Mouse (Mus musculus) embryo, embryonic 10.5 days (tissue): ENCODE results near the gene Car8.
A peak's percentile ranks its signal among the peaks of the same experiment; 100 is the strongest.
"Not testable (repeated sequence)": the region's sequence is repeated elsewhere in the genome, so short reads cannot be mapped to it uniquely, and the experiment has no call there.

ENCODE experiments used
- DNase-seq: peaks from one replicate; pipeline ENCODE4 v3.0.0-alpha.2; 2015; ENCODE audit warnings: low spot score

The Car8 gene

DNA sequence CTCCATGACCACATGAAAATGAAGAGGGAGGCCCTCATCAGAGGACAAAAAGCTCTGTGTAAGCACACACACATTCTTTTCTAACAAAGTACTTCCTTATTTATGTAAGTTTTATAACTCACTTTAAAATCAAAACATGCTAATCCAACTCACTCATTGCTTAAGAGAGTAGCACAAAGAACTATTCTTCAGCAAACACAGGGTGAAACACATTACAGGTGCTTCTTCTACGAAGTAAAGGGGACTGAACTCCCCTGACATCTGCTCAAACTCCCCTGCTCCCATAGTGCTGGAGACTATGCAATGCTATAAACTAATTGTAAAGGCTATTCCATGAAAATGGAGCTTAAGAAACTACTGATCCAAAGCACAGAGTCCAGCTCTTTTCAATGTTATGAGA is 35.5 kb downstream of the Car8 start:
- DNase-seq = no peak

DNA sequence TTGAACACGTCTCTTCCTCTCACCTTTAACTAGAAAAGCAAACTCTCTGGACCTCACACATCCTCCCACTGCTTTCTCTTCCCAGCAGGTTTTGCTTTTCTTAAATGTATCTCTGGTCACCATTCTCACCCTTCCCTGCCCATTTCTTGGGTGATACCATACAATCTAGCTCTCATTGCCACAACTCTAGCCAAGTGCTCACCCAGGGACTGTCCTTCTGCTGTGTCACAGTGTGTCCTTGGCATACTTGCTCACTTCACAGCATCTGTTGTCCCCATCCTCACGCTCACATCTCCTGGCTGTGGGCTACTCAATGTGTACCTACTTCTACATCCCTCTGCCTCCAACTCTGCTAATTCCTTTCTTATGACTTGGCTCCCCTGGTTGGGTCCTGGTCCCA is 37.2 kb downstream of the Car8 start:
- DNase-seq = no peak

DNA sequence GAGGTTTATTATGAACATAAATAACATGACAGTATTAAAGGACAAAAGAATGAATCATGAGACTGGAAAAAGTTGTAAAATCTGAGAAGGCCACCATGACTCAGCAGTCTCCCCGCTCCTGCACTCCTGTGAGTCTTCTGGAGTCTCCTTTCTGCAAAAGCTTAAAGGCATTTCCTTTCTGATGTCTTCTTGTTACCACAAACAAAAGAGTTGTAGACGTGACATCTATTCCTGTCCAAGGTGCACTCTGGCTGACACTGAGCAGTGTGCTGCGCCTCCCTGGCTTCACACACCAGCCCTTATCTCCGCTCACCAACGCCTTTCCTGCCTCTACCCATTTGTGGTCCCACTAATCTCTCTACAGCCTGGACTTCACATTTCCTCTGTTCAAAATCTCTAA is 38.8 kb downstream of the Car8 start:
- DNase-seq = no peak

DNA sequence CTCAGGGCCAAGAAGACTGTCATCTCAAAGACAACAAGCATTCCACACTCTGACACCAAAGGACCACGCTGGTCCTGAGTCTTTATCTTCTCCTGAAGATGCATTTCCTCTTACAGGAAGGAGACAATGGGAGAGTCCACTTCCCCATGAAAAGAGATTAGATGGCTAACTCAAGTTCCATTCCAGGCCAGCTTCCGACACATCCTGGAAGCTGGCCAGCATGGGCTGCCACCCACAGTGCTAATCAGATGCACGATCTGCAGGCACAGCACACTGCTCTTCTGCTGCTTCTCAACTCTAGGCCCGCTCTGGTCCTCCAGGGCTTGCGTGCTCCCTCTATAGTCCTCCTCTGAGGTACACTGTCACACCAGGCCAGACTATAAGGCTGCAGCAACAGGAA is 40.8 kb downstream of the Car8 start:
- DNase-seq = no peak

DNA sequence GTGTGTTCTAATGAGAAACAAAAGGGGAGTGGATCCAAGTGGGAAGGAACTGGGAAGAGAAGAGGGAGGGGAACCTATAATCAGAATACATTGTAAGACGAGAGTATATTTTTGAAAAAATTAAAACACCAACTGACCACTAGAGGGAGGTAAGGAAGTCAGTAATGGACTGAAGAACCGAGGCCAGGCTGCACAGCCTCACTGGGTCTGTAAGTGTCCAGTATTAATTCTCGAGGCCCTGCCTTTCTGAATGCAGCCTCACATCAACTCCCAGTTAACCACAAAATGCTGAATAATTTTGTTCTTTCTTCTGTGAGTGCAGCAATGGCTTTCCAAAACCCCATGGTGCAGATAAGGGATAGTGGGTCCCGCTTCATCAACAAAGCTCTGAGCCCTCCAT is 48.4 kb downstream of the Car8 start:
- DNase-seq = no peak

DNA sequence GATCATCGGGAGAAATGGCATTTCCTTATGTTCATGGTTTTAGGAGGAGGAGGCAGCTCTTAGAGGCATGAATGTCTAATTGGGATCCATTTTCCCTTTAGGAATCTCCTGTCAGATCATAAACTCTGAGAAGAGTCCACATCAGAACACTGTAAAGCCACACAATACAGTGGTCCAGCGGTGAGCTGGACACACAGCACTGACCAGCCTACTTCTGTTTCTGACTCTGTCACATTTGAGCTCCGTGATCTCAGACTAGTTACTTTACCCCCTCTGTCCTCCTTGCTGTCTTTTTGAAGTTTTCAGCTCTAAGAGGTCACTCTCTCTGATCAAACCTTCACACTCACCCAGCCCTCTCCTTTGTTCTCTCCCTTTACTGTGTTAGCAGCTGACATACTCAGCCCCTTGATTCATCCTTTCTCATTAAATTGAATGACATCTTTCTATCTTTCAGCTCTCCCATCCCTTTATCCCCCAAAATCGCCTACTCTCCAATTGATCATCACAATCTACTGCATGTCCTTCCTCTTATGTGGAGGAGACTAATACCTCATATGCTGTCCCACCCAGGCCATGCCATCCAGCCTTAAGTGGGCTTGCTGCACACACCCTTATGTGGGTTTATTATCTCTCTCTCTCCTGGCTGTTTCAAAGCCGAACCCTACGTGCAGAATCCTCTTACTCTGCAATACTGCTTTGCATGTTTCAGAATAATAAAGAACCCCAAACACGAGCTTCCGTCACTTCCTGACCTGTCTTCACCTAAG is 51.7 kb downstream of the Car8 start:
- DNase-seq = no peak

DNA sequence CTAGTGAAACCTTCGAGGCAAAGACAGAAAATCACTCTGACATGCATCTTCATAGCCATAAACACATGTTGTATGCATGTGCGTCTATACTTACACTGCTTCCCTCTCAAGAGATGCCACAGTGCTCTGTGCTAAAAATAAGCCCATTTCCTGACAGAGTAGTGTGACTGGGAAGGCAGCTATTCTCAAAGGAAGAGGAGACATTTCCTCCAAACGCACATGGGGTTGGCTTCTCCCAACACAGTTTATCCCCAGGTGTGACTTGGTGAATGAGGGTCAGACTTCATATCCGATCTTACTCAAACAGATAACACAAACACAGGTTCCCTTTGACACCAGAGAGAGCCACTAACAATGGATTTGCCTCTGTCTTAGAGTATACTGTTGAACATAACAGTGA is 58.3 kb downstream of the Car8 start:
- DNase-seq = no peak

DNA sequence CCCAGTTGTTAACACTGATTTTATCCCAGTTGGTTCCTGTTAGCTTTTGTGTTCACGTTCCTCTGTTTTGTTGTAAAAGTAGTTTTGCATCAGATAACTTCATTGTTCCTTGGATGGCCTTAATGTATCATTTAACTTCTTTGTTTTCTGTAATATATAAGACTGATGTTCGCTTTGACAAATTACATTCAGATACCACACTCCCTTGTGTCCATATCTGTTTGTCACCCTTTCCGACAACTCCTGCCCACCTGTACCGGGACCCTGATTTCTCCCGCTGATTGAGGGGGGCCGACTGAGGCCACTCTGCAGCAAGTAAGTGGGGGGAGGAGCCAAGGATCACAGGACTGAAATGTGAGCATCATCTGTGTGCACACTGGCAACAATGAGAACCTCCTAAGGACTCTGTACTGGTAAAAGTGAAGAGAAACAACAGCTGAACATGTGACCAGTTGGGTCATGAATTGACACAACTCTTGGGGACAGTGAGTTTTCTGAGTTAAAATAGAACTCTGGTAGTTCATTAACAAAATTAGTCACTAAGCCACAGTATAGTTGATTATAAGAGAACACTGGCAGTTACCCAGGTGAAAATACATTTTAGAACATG is 84.1 kb downstream of the Car8 start:
- DNase-seq = no peak

DNA sequence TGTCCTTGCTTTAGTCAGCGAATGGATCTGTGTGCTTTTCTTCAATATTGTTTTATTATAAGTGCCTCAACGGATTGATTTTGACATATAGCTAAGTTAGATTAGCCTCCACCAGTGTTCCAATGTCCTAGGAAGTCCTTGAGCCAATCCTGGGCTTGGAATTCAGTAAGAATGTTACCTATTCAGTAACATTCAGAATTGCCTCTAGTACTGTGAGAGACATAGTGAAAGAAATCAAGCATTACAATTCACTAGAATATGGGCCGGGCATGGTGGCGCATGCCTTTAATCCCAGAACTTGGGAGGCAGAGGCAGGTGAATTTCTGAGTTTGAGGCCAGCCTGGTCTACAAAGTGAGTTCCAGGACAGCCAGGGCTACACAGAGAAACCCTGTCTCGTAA is 84.9 kb downstream of the Car8 start:
- DNase-seq = not testable (repeated sequence)

DNA sequence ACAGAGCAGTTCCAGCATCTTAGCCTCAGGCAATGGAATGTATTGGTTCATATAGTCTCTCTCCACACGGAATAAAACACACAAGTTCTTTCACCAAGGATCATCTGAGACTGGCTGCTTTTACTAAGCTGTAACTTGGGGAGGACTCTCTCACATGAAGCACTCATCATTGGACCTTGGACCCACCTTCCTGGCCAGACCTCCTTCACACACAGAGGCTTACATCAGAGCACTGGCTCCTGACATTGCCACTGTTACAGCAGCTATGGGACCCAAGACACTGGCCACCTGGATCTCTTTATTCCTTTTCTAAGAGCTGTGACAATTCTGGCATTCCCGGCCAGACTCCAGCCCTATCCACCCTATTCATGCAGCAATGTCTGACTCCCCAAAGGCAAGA is 101.4 kb downstream of the Car8 start:
- no peak for DNase-seq

DNA sequence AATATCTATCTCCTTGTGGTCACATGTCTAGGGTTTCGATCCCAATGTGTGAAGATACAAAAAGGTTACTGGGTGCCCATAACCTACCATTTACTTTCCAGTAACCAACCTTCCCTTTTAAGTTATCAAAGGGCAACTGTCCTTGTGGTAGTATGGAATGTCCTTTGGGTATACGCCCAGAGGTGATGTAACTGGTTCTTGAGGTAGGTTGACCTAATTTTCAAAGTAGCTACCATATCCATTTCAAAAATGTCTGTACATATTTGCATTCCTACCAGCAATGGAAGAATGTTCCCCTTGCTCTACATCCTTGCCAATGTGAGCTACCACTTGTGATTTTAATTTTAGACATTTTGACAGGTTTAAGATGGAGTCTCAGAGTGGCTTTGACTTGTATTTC is 106.8 kb downstream of the Car8 start:
- no peak for DNase-seq

DNA sequence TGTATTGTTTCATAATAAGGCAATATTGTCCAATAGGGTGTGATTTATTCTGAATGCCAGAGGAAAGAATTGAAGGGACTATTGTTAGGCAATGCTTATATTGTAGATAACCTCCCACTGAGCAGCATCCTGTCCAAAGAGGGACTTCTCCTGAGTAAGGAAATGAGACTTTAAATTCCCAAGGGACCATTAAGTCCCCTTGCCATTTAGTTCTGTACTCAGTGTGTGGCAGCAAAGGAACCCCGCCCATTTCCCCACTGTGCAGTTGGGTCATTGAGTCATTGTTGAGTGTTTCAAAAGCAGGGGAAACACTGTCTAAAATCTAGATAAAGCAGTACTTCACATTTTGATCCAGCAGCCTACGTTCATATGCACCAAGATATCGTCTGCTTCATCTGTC is 125.3 kb downstream of the Car8 start:
- no peak for DNase-seq

DNA sequence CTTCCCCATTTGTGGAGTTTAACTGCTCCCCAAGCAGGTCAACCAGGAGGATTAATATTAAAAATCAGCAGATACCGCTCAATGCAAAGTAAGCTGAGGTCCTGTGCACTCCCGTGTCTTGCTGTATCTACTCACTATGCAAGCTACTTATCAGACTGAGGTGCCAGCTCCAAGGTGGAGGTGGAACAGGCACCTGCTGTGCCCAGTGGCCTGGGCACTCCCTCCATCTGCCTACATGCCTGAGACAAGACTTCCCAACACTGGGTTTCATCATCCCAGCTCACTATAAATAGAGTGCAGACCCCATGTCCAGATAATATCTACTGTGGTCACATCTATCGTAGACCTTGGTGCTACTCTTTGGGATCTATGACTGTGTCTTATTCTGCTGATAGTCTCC is 127.0 kb downstream of the Car8 start:
- DNase-seq = no peak

DNA sequence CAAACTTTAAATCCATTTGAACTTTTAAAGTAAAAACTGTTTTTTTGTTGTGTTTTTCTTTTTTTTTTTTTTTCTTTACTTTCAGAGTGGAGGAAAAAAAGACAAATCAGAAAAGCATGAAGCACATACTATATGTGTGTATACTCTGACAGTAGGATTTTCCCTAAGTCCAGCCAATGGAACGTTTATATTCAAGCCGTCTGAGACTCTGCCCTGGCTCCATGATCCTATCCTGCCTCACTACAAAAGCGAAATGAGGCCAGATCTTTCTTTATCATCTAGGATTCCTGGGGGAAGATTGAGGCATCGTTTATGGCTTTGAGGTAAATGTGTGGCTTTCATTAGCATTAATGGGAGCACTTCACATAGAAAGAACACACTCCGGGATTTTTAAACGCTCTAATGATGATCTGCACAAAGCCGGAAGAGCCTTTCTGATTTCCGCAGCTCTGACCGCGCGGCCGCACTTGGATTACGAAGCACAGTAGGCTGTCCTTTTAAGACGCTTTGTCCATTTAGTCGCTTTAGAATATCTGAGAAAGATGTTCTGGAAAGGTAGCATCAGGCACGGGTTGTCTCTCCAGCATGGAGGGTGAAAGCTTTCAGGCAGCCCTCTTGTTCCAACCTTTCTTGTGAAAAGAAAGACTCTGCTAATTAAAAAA is 128.8 kb downstream of the Car8 start:
- DNase-seq = peak; percentile 2

DNA sequence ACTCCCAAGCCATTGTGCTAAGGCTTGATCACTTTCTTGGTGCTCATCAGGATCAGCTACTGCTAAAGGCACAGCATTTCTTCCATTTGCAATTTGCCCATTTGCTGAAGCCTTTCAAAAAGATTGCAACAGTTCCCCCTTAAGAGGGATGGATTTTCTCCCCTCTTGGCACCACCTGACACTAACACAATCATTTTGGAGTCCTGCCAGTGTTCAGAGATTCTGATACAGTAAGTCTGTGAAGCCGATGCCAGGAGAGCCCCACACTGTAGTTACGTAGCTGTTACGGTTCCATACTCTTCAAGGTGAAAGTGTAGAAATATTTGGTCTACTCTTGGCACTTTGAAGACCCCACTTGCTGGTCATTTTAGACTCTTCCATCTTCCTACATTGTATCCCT is 137.4 kb downstream of the Car8 start:
- no peak for DNase-seq

DNA sequence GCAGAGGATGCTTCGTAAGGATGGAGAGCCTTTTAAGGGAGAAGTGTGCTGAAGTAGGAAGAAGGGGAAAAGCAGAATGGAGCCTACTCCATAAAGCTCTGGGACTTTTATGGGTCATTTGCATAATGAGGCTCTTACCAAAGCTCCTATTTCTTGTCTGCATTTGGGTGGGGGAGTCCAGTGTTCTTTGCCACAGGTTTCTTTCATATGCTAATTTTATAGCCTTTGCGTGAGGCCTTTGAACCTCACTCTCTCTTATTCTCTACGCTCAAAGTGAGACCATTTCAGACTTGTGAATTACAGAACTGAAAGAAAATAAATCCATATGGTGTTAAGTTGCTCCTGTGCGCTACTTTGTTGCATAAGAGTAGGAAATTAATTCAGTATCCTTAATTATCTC is 140.8 kb downstream of the Car8 start:
- DNase-seq = peak; percentile 55

DNA sequence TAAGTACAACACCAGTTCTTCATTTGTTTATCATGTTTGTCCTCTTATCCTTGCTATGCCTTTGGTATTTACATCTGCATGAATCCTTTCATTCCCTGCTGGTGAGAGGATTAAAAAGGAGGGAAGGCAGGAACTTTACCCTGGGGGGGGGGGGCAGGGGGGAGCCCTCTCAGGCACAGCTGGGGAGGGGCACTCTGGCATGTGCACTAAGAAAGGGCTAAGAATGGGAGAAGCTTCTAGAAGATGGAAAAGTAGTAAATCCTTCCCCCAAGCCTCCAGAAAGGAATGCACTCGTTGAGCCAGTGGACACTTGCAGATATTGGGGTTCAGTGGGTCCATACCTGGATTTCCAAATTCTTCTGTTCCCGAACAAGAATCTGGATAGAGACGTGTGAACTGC is 141.2 kb downstream of the Car8 start:
- no peak for DNase-seq

DNA sequence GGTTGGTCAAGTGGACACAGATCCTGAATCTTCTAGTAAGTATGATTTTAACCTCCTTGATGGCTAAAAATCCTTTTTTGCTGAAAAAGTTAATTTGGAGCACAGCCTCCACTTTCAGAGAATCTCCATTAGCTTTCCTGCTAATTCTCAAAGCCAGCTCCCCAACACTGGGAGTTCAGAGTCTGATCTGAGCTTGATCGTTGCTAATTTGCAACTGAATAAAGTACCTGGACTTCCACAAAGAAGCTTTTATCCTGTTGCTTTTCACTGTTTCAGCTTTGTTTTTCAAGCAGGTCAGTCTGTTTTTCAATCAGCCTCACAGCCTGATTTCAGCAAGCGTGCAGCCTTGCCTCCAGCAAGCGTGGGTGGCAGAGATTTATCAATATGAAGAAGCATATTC is 145.3 kb downstream of the Car8 start:
- not testable (repeated sequence) for DNase-seq
